Mouse (Mus musculus) neural tube, embryonic 11.5 days (tissue): ENCODE measurements at regions not wholly inside any gene's neighbourhood (a gene's known extent, or its start where the extent isn't known, plus 50 kb on each side); places are given as distances from the start of the nearest gene placed in this dataset.

Source experiments
- ATAC-seq: fragments of 200-750 bp; cut with Nextera tagmentation; 2 replicates; pipeline ENCODE4 v1.8.0; 2017; ENCODE audit warnings: moderate number of reproducible peaks, mild to moderate bottlenecking, moderate TSS enrichment, moderate library complexity; ENCODE audit not compliant: insufficient read depth, low FRiP score, low TSS enrichment
- DNase-seq: peaks from one replicate; pipeline ENCODE4 v3.0.0-alpha.2; 2015; ENCODE audit warnings: low spot score
- H3K27ac ChIP-seq: fragments of 300-500 bp; sonication (generic); 2 replicates; pipeline ENCODE4 v1.5.1; 2014; ENCODE audit warnings: low read depth, mild to moderate bottlenecking, low read length
- H3K27me3 ChIP-seq: fragments of 300-500 bp; sonication (generic); 2 replicates; pipeline ENCODE4 v1.6.1; 2014; ENCODE audit warnings: mild to moderate bottlenecking, low read length, mixed read lengths; ENCODE audit not compliant: control insufficient read depth, insufficient read depth
- H3K36me3 ChIP-seq: fragments of 300-500 bp; sonication (generic); 2 replicates; pipeline ENCODE4 v1.6.1; 2014; ENCODE audit warnings: mild to moderate bottlenecking, low read length, moderate library complexity, mixed read lengths; ENCODE audit not compliant: control insufficient read depth, insufficient read depth
- H3K4me1 ChIP-seq: fragments of 300-500 bp; sonication (generic); 2 replicates; pipeline ENCODE4 v1.6.1; 2014; ENCODE audit warnings: low read length, mixed read lengths; ENCODE audit not compliant: control insufficient read depth, insufficient read depth
- H3K4me2 ChIP-seq: fragments of 300-500 bp; sonication (generic); 2 replicates; pipeline ENCODE4 v1.6.1; 2014; ENCODE audit warnings: low read depth, mild to moderate bottlenecking, moderate library complexity
- H3K4me3 ChIP-seq: fragments of 300-500 bp; sonication (generic); 2 replicates; pipeline ENCODE4 v1.5.1; 2014; ENCODE audit warnings: low read depth, low read length
- H3K9ac ChIP-seq: fragments of 300-500 bp; sonication (generic); 2 replicates; pipeline ENCODE4 v1.6.1; 2014; ENCODE audit warnings: mild to moderate bottlenecking, low read length
- H3K9me3 ChIP-seq: fragments of 300-500 bp; sonication (generic); 2 replicates; pipeline ENCODE4 v1.6.1; 2016; ENCODE audit warnings: low read length; ENCODE audit not compliant: control insufficient read depth
- WGBS: fragments of 180-500 bp; shearing (Covaris S2); extraction: QIAGEN DNeasy Blood & Tissue Kit; methylation state at CpG from one replicate; pipeline ENCODE4 v1.1.7; 2014; 5-methylcytosine and 5-hydroxymethylcytosine counted together

DNA sequence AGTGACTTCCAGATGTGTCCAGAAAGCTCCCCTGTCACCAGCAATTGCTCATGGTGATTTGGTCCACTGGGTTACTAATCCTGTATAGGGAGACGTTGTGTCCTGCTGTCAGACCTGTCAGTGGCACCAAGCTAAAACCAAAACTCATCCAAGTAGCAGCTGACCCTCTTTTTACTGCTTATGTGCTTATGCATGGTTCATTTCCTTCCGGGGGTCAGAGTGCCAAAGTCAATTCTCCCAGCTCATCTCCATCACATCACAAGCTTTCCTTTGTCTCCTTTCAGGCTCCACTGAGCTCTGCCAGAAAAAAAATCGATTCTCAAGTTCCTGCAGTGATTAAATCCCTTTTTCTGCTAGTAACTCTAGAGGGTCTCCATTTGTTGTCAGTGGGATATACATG lies 244.2 kb downstream of the Atp6ap1l start:
- ATAC-seq (peak; percentile 63; the same call in 1 of the 2 replicates), DNase-seq (peak; percentile 36)
- Histone ChIP-seq H3K4me2 (no peak overlapping the region), H3K27me3 (no peaks in the 10 kb centered on the region), H3K36me3 (no peaks in the 10 kb centered on the region), H3K9me3 (no peaks in the 10 kb centered on the region), H3K4me1 (no peaks in the 10 kb centered on the region), H3K27ac (no peak overlapping the region), H3K4me3 (no peak overlapping the region), H3K9ac (no peak overlapping the region)
- WGBS, result 10% methylated on average over 3 of the region's 3 CpGs

DNA sequence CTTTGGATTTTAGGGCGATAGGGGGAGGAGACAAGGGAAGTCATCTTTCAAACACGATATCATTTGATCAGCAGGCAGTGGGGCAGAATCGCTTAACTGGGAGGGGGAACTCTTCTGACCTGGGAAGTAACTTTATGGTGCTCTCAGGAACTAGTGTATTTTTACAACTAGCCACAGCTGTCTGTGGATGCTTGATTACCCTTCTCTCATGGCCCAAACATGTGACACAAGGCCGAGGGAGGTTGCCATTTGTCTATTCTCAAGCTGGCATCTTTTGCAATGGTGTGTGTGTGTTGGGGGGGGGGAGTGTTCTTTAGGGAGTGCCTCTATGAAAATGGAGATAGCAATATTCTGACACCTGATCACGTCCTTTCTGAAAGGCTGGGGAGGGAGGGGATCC lies 246.1 kb downstream of the Atp6ap1l start:
- DNase-seq (no peak), ATAC-seq (no peak)
- no peak overlapping the region for H3K4me2 ChIP-seq
- H3K9me3 ChIP-seq, result no peaks in the 10 kb centered on the region
- H3K4me1 ChIP-seq, result no peaks in the 10 kb centered on the region
- no peaks in the 10 kb centered on the region for H3K27me3 ChIP-seq
- 59% methylated on average over 5 of the region's 5 CpGs for WGBS
- H3K9ac ChIP-seq, result no peak overlapping the region
- H3K4me3 ChIP-seq, result no peak overlapping the region
- no peak overlapping the region for H3K27ac ChIP-seq
- H3K36me3 ChIP-seq, result no peaks in the 10 kb centered on the region

DNA sequence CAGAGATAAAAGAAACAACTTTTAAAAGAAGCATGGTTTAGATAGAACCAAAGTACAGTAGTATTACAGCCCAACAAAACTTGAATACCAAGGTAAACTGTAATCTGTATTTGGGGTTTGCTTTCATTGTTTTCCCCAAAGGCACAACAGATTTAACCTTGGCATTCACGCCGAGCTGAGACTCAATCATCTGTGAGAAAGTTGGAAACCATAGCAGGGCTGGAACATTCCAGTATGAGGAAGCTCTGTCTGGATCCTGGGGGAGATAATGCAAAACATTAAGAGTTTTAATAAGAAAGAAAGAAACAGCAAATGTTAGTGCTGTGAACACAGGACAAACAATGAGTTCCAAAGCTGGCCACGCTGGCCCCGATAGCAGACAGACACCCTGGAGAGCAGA lies 258.8 kb downstream of the Atp6ap1l start:
- ATAC-seq, result no peak
- WGBS, result 68% methylated on average over 4 of the region's 4 CpGs
- Histone ChIP-seq H3K4me3 (no peak overlapping the region), H3K4me2 (no peak overlapping the region), H3K27ac (no peak overlapping the region), H3K9ac (no peak overlapping the region), H3K36me3 (no peaks in the 10 kb centered on the region), H3K27me3 (no peaks in the 10 kb centered on the region), H3K4me1 (0 out of 2 replicates have a peak, but pooled peaks cover 2% of the 10 kb centered on the region), H3K9me3 (no peaks in the 10 kb centered on the region)
- no peak for DNase-seq

GRCm38 (mm10) chr13:90644216-90644615 lies 260.9 kb downstream of the Atp6ap1l start:
- Histone ChIP-seq H3K4me1 (0 out of 2 replicates have a peak, but pooled peaks cover 2% of the 10 kb centered on the region), H3K36me3 (no peaks in the 10 kb centered on the region), H3K9ac (no peak overlapping the region), H3K4me2 (no peak overlapping the region), H3K4me3 (no peak overlapping the region), H3K9me3 (no peaks in the 10 kb centered on the region), H3K27ac (no peak overlapping the region), H3K27me3 (no peaks in the 10 kb centered on the region)
- ATAC-seq (no peak), DNase-seq (no peak)

DNA sequence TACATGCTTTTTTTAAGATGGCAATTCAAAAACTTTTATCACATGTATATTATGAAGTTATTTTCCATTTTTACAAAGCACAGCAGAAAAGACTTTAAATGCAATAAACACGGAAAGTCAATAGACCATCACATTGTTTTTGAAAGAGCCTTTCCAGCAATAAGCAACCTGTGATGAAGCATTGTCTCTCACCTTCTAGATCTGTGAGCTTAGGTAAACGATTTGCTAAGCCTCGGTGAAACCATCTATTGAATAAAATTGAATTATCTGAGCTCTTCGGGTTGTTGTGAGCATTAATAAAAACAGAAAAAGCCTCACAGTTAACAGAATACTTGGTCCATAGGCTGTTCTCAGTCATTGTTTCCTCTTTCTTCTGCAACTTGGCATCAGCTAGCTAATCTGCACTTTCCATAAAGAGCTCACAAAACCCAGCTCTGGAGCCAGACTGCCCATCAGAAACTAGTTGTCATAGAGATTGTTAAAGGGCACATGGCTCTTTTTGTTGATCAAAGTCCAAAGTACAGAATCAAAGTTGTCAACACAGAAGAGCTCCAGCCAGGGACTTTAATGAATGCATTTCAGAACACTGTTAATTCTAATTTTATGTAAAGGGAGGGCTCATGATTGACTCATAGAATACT lies 261.5 kb downstream of the Atp6ap1l start:
- ATAC-seq (no peak), DNase-seq (no peak)
- H3K4me3 ChIP-seq, result no peak overlapping the region
- no peak overlapping the region for H3K9ac ChIP-seq
- no peaks in the 10 kb centered on the region for H3K36me3 ChIP-seq
- H3K27ac ChIP-seq, result no peak overlapping the region
- 0 out of 2 replicates have a peak, but pooled peaks cover 2% of the 10 kb centered on the region for H3K4me1 ChIP-seq
- H3K27me3 ChIP-seq, result no peaks in the 10 kb centered on the region
- no peaks in the 10 kb centered on the region for H3K9me3 ChIP-seq
- H3K4me2 ChIP-seq, result no peak overlapping the region
- 82% methylated on average over 4 of the region's 4 CpGs for WGBS

DNA sequence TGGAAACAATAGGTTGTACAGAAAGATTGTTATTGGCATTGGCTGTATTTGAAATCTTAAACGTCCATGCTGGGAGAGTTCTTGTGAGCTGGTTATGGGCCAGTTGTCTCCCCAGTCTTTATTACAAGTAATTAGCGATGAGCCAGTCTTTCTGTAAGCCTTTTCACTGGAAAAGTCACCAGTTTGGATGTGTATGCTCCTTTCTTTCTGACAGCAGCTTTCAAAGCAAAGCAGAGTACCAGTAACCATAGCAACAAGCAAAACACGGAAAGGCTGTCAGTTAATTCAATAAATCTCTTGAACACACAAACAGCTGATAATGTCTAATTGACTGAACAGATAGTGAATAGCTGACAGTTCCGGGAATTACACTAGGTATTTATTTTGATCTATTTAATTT lies 262.0 kb downstream of the Atp6ap1l start:
- no peak for DNase-seq
- Histone ChIP-seq H3K36me3 (no peaks in the 10 kb centered on the region), H3K9ac (no peak overlapping the region), H3K4me2 (no peak overlapping the region), H3K9me3 (no peaks in the 10 kb centered on the region), H3K27me3 (no peaks in the 10 kb centered on the region), H3K27ac (no peak overlapping the region), H3K4me1 (0 out of 2 replicates have a peak, but pooled peaks cover 2% of the 10 kb centered on the region), H3K4me3 (no peak overlapping the region)
- 37% methylated on average over 4 of the region's 4 CpGs for WGBS
- peak; percentile 67 for ATAC-seq

DNA sequence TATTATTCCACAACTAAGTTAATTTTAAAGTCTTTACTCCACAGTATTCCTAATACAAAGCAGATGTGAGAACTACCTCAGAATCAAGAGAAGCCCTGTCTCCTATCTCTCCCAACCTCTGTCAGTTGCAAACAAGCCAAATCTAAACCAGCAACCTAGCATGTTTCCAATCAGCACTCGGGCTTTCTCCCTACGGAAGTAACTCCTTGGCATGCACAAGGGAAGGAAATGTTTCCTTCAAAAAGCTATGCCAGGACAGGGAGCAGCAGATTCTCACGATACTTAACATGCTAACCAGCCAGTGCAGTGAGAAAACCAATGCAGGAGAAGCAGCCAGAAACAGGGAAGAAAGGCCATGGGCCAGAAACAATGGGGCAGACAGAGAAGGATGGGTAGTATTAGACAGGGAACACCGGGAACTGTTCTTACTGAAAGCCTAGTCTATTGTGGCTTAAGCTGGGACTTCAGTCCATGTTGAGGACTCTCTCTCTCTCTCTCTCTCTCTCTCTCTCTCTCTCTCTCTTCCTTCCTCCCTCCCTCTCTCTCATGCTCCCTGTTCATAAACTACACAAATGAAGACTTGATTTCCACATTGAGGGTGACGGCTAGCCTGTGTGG lies 262.8 kb downstream of the Atp6ap1l start:
- Histone ChIP-seq H3K9ac (no peak overlapping the region), H3K27me3 (no peaks in the 10 kb centered on the region), H3K27ac (no peak overlapping the region), H3K4me3 (no peak overlapping the region), H3K4me2 (no peak overlapping the region), H3K9me3 (no peaks in the 10 kb centered on the region), H3K36me3 (no peaks in the 10 kb centered on the region), H3K4me1 (0 out of 2 replicates have a peak, but pooled peaks cover 2% of the 10 kb centered on the region)
- WGBS, result 63% methylated on average over 5 of the region's 5 CpGs
- no peak for DNase-seq
- ATAC-seq, result 0 out of 2 replicates have a peak, but pooled peaks have one; percentile 15
